Comparison of ENCODE assay signal across 16 mouse cellular contexts in the genomic region with DNA sequence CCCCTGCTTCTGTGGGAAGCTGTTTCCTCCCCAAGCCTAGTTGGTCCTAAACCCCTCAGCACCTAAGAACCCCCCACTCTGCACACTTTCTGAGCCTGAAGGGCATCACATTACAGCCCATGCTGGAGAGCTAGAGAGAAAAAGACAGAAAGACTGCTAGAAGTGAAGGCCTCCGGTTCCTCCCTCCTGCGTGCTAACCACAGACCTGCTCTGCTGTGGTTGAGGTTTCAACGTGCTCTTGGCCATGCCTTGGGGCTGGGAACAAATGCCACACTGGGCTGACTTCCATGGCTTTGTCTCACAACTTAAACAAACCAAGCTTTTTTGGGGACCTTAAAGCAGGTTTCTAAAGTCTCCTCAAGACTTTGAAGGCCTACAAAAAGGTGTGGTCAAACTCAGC. TPM values are rescaled to one million over a fixed set of nuclear protein-coding genes. Genes with fewer than 3 reads are reported as not detected.
"Had no signal": no experiment of that assay in that cellular context is flagged by ENCODE, and none has a peak within 500 bp of the region (broad histone marks: within the 10 kb centered on the region; RNA-seq: fewer than 3 reads in every experiment).

No protein-coding gene starts in this region.

- H3K4me1 ChIP-seq: stomach, embryonic 15.5 days had no signal

- H3K4me2 ChIP-seq: neural tube, embryonic 15.5 days; stomach, embryonic 15.5 days had no signal

- H3K36me3 ChIP-seq: neural tube, embryonic 15.5 days; stomach, embryonic 15.5 days had no signal

- H3K27me3 ChIP-seq: neural tube, embryonic 15.5 days; stomach, embryonic 15.5 days had no signal

- DNase-seq: retina, postnatal 1 day; right cerebral cortex, adult 18-20 months; right cerebral cortex, postnatal 14 days; right cerebral cortex, postnatal 25 days; right cerebral cortex, postnatal 4 days; spleen, adult 18-20 months; thymus, adult 18-20 months; thymus, adult 2 months; thymus, postnatal 14 days; thymus, postnatal 25 days; thymus, postnatal 36 days; thymus, postnatal 4 days had no signal

- H3K27ac ChIP-seq: neural tube, embryonic 15.5 days; stomach, embryonic 15.5 days; stomach, postnatal 0 days had no signal

- H3K4me3 ChIP-seq: neural tube, embryonic 15.5 days; stomach, embryonic 15.5 days had no signal

- H3K9me3 ChIP-seq: neural tube, embryonic 15.5 days; stomach, embryonic 15.5 days had no signal

- H3K9ac ChIP-seq: neural tube, embryonic 15.5 days; stomach, embryonic 15.5 days had no signal

RNA-seq across cellular contexts. Expression of gene Fbln5, which starts 16.4 kb away (rescaled TPM):
- total RNA-seq: neutrophil, adult 5-6 weeks had no signal
